ENCODE assay signal across 8 mouse cellular contexts in the genomic region with DNA sequence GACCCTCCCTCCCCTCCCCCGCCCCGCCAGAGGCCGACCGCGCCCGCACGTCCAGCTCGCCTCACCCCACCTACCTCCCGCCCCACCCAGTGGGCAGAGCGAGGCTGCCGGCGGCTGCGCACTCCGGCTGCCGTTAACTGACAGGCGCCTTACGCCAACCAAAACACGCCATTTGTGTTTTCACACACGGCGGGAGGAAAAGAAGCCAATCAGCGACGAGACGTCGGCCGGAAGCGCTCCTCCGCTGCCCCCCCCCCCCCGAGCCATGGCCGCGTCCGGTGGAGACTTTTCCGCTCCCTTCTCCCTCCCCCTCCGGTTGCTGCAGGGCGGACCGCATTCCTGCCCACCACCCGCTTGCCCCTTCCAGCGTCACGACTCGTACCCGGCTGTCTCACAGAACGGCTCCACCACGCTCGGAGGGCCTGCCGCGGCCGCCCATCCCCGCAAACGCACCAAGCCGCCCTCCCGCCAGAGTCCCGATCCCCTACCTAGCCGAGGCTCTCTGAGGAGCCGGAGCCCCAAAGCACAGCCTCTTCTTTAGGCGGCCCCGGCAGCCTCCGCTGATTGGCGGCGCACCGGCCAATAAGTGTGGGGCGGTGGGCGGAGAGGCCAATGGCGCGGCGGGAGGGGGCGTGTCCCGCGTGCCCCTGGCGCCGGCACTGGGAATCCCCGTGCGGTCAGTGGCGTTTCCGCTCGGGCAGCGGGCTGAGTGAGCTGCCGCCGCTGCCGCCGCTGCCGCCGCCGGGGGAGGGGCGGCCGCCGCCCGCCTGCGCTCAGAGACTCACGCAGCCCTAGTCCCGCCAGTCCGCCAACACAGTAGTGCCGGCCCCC. TPM values are rescaled to one million over a fixed set of nuclear protein-coding genes. Genes with fewer than 3 reads are reported as not detected.
DNase-seq lines count a peak whose midpoint lies in the region; ATAC-seq lines count a peak whose summit lies in the region.

A gene (plus strand): TSS at position 680 of the 831 bp plus-strand sequence.

- H3K27ac ChIP-seq in hindbrain, embryonic 14.5 days = peak within 1 kb of the TSS; percentile 99

- H3K4me1 ChIP-seq in hindbrain, embryonic 14.5 days (replicated peaks; ENCODE audit: control insufficient read depth, insufficient read depth, low read length) = peaks cover 45% of the 10 kb centered on the region

- H3K4me2 ChIP-seq in hindbrain, embryonic 14.5 days (replicated peaks) = peak within 1 kb of the TSS; percentile 82

- peak within 1 kb of the TSS; percentile 75 for H3K4me3 ChIP-seq in hindbrain, embryonic 14.5 days (replicated peaks; ENCODE audit: low read length)

- DNase-seq in R1 (ENCODE audit: low read depth, low spot score) = peak; percentile 97
- peak; percentile 99 for DNase-seq in cerebellum, postnatal 25 days
- DNase-seq in frontal cortex, postnatal 25 days (ENCODE audit: low spot score in 2 of 2) = peak; percentile 95 to 96
- DNase-seq in hindbrain, embryonic 14.5 days (ENCODE audit: low spot score) = peak; percentile 96
- peak; percentile 97 to 98 for DNase-seq in layer of hippocampus, postnatal 36 days
- peak; percentile 98 for DNase-seq in lung, postnatal 36 days
- peak; percentile 99 for DNase-seq in retina, postnatal 1 day
- peak; percentile 98 for DNase-seq in urinary bladder, adult 18-20 months (ENCODE audit: low spot score in 2 of 2)

- peak within 1 kb of the TSS; percentile 97 for H3K9ac ChIP-seq in hindbrain, embryonic 14.5 days

- under 1% methylated on average over 69 of the region's 91 CpGs for WGBS in hindbrain, embryonic 14.5 days

- no peaks in the 10 kb centered on the region for H3K9me3 ChIP-seq in hindbrain, embryonic 14.5 days (ENCODE audit: control insufficient read depth, low read length)

- ATAC-seq in hindbrain, embryonic 14.5 days (ENCODE audit: low FRiP score) = peak; percentile 94

- H3K27me3 ChIP-seq in hindbrain, embryonic 14.5 days (ENCODE audit: control insufficient read depth, insufficient read depth, low read length) = no peaks in the 10 kb centered on the region

- no peaks in the 10 kb centered on the region for H3K36me3 ChIP-seq in hindbrain, embryonic 14.5 days (replicated peaks; ENCODE audit: control insufficient read depth, insufficient read depth)

RNA-seq across cellular contexts. Expression of the gene that starts here (rescaled TPM):
- 53.3 and 58.7 TPM in 2 replicates for polyA plus RNA-seq in hindbrain, embryonic 14.5 days (2014; fragmentation: Nextera tagmentation; extraction: Ambion mirVana)
- total RNA-seq in layer of hippocampus, postnatal 36 days (2021) = 100 to 1,000 TPM; 103 to 117 TPM

Comparison
In these comparisons a context has a peak if more than half of its experiments do, and no peak if none do; other contexts are left out.
1. Peak in every context shown above with its lines: DNase-seq, ATAC-seq, H3K4me3 ChIP-seq and H3K27ac ChIP-seq.